Mouse (Mus musculus): Measurements from ENCODE around the gene Tor1aip1. TPM values are rescaled to one million over a fixed set of nuclear protein-coding genes. Genes with fewer than 3 reads are reported as not detected.

Gene Tor1aip1
- total and polyA plus RNA-seq, 2 experiments from 2014 or later, result 18.2 to 21.6 TPM

GRCm38 (mm10) chr1:155974931-155975330 is 61.3 kb downstream of the Tor1aip1 start:
- H3K9me3 ChIP-seq (ENCODE audit: low read length), result no peaks in the 10 kb centered on the region
- TF ChIP-seq CTCF (IDR thresholded peaks at IDR 0.05), result no peak
- no peak overlapping the region; the same call in 1 of the 2 replicates for H3K4me2 ChIP-seq (ENCODE audit: low read depth, low read length, poor library complexity, severe bottlenecking)
- H3K27me3 ChIP-seq (ENCODE audit: insufficient read depth, low read length), result no peaks in the 10 kb centered on the region
- DNase-seq (ENCODE audit: low spot score), result no peak
- no peak for ATAC-seq (ENCODE audit: low FRiP score)
- H3K9ac ChIP-seq (replicated peaks; ENCODE audit: low read length, poor library complexity, severe bottlenecking), result no peak overlapping the region
- H3K36me3 ChIP-seq (ENCODE audit: insufficient read depth, low read length), result no peaks in the 10 kb centered on the region
- 0 out of 2 replicates have a peak, but pooled peaks cover 2% of the 10 kb centered on the region for H3K4me1 ChIP-seq (ENCODE audit: insufficient read depth, low read length)
- H3K4me3 ChIP-seq (ENCODE audit: low read depth, low read length), result no peak overlapping the region
- H3K27ac ChIP-seq (ENCODE audit: low read depth, low read length), result no peak overlapping the region
- 42% methylated on average over 2 of the region's 2 CpGs for WGBS

GRCm38 (mm10) chr1:155973719-155974379 is 62.4 kb downstream of the Tor1aip1 start:
- WGBS, result 4% methylated on average over 19 of the region's 19 CpGs
- Histone ChIP-seq H3K27ac (ENCODE audit: low read depth, low read length) (peak overlapping the region; percentile 95), H3K4me3 (ENCODE audit: low read depth, low read length) (peak overlapping the region; percentile 99), H3K4me1 (ENCODE audit: insufficient read depth, low read length) (0 out of 2 replicates have a peak, but pooled peaks cover 2% of the 10 kb centered on the region), H3K9ac (replicated peaks; ENCODE audit: low read length, poor library complexity, severe bottlenecking) (peak overlapping the region; percentile 99), H3K9me3 (ENCODE audit: low read length) (no peaks in the 10 kb centered on the region), H3K4me2 (ENCODE audit: low read depth, low read length, poor library complexity, severe bottlenecking) (peak overlapping the region; percentile 68), H3K36me3 (ENCODE audit: insufficient read depth, low read length) (no peaks in the 10 kb centered on the region), H3K27me3 (ENCODE audit: insufficient read depth, low read length) (no peaks in the 10 kb centered on the region)
- DNase-seq (ENCODE audit: low spot score), result no peak
- peak; percentile 53 for TF ChIP-seq CTCF (IDR thresholded peaks at IDR 0.05)
- peak; percentile 24; the same call in 1 of the 2 replicates for ATAC-seq (ENCODE audit: low FRiP score)

- H3K9me3 ChIP-seq (ENCODE audit: low read length), result no peaks in the 10 kb centered on the region
- peak within 1 kb of the TSS; percentile 95 for H3K27ac ChIP-seq (ENCODE audit: low read depth, low read length)
- WGBS, result under 1% methylated on average over 40 of the region's 57 CpGs
- peak within 1 kb of the TSS; percentile 99 for H3K4me3 ChIP-seq (ENCODE audit: low read depth, low read length)
- no peak for TF ChIP-seq CTCF (IDR thresholded peaks at IDR 0.05)
- H3K9ac ChIP-seq (replicated peaks; ENCODE audit: low read length, poor library complexity, severe bottlenecking), result peak within 1 kb of the TSS; percentile 99
- DNase-seq (ENCODE audit: low spot score) (peak; percentile 99), ATAC-seq (ENCODE audit: low FRiP score) (peak; percentile 98)
- H3K36me3 ChIP-seq (ENCODE audit: insufficient read depth, low read length), result no peaks in the 10 kb centered on the region
- H3K4me1 ChIP-seq (ENCODE audit: insufficient read depth, low read length), result 0 out of 2 replicates have a peak, but pooled peaks cover 2% of the 10 kb centered on the region
- peak within 1 kb of the TSS; percentile 68 for H3K4me2 ChIP-seq (ENCODE audit: low read depth, low read length, poor library complexity, severe bottlenecking)
- H3K27me3 ChIP-seq (ENCODE audit: insufficient read depth, low read length), result no peaks in the 10 kb centered on the region
Observed at GRCm38 (mm10) chr1:155973068-155973718, 63.1 kb downstream of the Tor1aip1 start, which contains the start of gene Cep350. Cep350 (minus strand) TSS chr1:155973255.

- Histone ChIP-seq H3K9me3 (ENCODE audit: low read length) (no peaks in the 10 kb centered on the region), H3K4me3 (ENCODE audit: low read depth, low read length) (peak overlapping the region; percentile 99), H3K27ac (ENCODE audit: low read depth, low read length) (peak overlapping the region; percentile 95), H3K9ac (replicated peaks; ENCODE audit: low read length, poor library complexity, severe bottlenecking) (peak overlapping the region; percentile 99), H3K4me1 (ENCODE audit: insufficient read depth, low read length) (0 out of 2 replicates have a peak, but pooled peaks cover 2% of the 10 kb centered on the region), H3K4me2 (ENCODE audit: low read depth, low read length, poor library complexity, severe bottlenecking) (peak overlapping the region; percentile 66), H3K27me3 (ENCODE audit: insufficient read depth, low read length) (no peaks in the 10 kb centered on the region), H3K36me3 (ENCODE audit: insufficient read depth, low read length) (no peaks in the 10 kb centered on the region)
- TF ChIP-seq CTCF (IDR thresholded peaks at IDR 0.05), result no peak
- 3% methylated on average over 34 of the region's 51 CpGs for WGBS
- ATAC-seq (ENCODE audit: low FRiP score) (peak; percentile 59), DNase-seq (ENCODE audit: low spot score) (peak; percentile 8)
Observed at GRCm38 (mm10) chr1:155972146-155973067, 63.9 kb downstream of the Tor1aip1 start.

Other genes with a start within 250 kb of the Tor1aip1 start
- 31.7 and 32.7 TPM in 2 replicates for gene Qsox1, start 223.6 kb downstream of the Tor1aip1 start, total RNA-seq (2014; rRNA removed)
- gene Qsox1, start 223.6 kb downstream of the Tor1aip1 start, polyA plus RNA-seq (2015; fragmentation: Nextera tagmentation; extraction: Ambion mirVana), result 21.3 and 23.0 TPM in 2 replicates
- gene Cep350, start 63.2 kb downstream of the Tor1aip1 start, total RNA-seq (2014; rRNA removed), result 33.2 and 37.0 TPM in 2 replicates
- 8.8 and 13.0 TPM in 2 replicates for gene Cep350, start 63.2 kb downstream of the Tor1aip1 start, polyA plus RNA-seq (2015; fragmentation: Nextera tagmentation; extraction: Ambion mirVana)
- 64.3 and 67.0 TPM in 2 replicates for gene Tor1aip2, start 1.1 kb downstream of the Tor1aip1 start, total RNA-seq (2014; rRNA removed)
- gene Tor1aip2, start 1.1 kb downstream of the Tor1aip1 start, polyA plus RNA-seq (2015; fragmentation: Nextera tagmentation; extraction: Ambion mirVana), result 46.1 and 46.7 TPM in 2 replicates
- 4.6 and 5.6 TPM in 2 replicates for gene Fam163a, start 168.5 kb upstream of the Tor1aip1 start, total RNA-seq (2014; rRNA removed)
- gene Fam163a, start 168.5 kb upstream of the Tor1aip1 start, polyA plus RNA-seq (2015; fragmentation: Nextera tagmentation; extraction: Ambion mirVana), result 4.8 TPM in 2 replicates